Mouse (Mus musculus) ES-Bruce4 (cell line): Measurements from ENCODE around the gene Mgrn1. TPM values are rescaled to one million over a fixed set of nuclear protein-coding genes. Genes with fewer than 3 reads are reported as not detected.

ENCODE experiments used
- H3K27ac ChIP-seq: 2 replicates; pipeline ENCODE4 v1.5.1; 2012; ENCODE audit warnings: low read length, inconsistent platforms; ENCODE audit not compliant: insufficient read depth
- H3K27me3 ChIP-seq: 2 replicates; pipeline ENCODE4 v1.6.1; 2012; ENCODE audit warnings: mild to moderate bottlenecking, low read length, inconsistent platforms; ENCODE audit not compliant: control insufficient read depth, poor library complexity, insufficient read depth, severe bottlenecking
- H3K36me3 ChIP-seq: 2 replicates; pipeline ENCODE4 v1.6.1; 2012; ENCODE audit warnings: inconsistent platforms, mild to moderate bottlenecking, low read length, moderate library complexity; ENCODE audit not compliant: control insufficient read depth, poor library complexity, insufficient read depth, severe bottlenecking
- H3K4me1 ChIP-seq: one replicate; pipeline ENCODE4 v1.8.1; 2011; ENCODE audit warnings: low read length; ENCODE audit not compliant: control insufficient read depth, insufficient read depth
- H3K4me3 ChIP-seq: 2 replicates; pipeline ENCODE4 v1.5.1; 2011; ENCODE audit warnings: low read depth, mild to moderate bottlenecking, low read length
- H3K9ac ChIP-seq: 2 replicates; pipeline ENCODE4 v1.6.1; 2012; ENCODE audit warnings: low read depth, mild to moderate bottlenecking, inconsistent platforms; ENCODE audit not compliant: poor library complexity, severe bottlenecking
- H3K9me3 ChIP-seq: replicated peaks from 2 replicates; pipeline ENCODE4 v1.6.1; 2012; ENCODE audit warnings: mild to moderate bottlenecking, low read length, inconsistent platforms; ENCODE audit not compliant: control insufficient read depth, poor library complexity, insufficient read depth, severe bottlenecking
- CTCF ChIP-seq: IDR thresholded peaks from one replicate; pipeline ENCODE4 v1.8.1; 2011; ENCODE audit warnings: low read depth, low read length
- EP300 ChIP-seq: IDR thresholded peaks from 2 replicates; pipeline ENCODE4 v1.6.1; 2011; ENCODE audit warnings: low read depth, low read length; ENCODE audit not compliant: insufficient read depth
- POLR2A ChIP-seq: IDR thresholded peaks from one replicate; pipeline ENCODE4 v1.8.1; 2011; ENCODE audit warnings: low read length; ENCODE audit not compliant: insufficient read depth
- polyA plus RNA-seq: library from polyadenylated mRNA; stranded (reverse); fragments of >200 nt; gene quantifications from 2 replicates; pipeline ENCODE4 v1.2.4, GENCODE M21; 2011; ENCODE audit warnings: low read depth; ENCODE audit not compliant: missing spikeins, insufficient read depth, insufficient read length

Mgrn1 gene
- polyA plus RNA-seq, 1 experiment = 46.6 TPM

GRCm38 (mm10) chr16:4877701-4878100 is 8.3 kb upstream of the Mgrn1 start:
- no peaks in the 10 kb centered on the region for H3K27me3 ChIP-seq
- no peaks in the 10 kb centered on the region; the same call in 1 of the 2 replicates for H3K36me3 ChIP-seq
- no peaks in the 10 kb centered on the region for H3K9me3 ChIP-seq
- H3K9ac ChIP-seq = peak overlapping the region; percentile 80; the same call in 1 of the 2 replicates
- TF ChIP-seq CTCF (no peak), EP300 (no peak), POLR2A (no peak)
- H3K27ac ChIP-seq = peak overlapping the region; percentile 1; the same call in 1 of the 2 replicates
- H3K4me3 ChIP-seq = peak overlapping the region; percentile 74
- peaks cover 1% of the 10 kb centered on the region for H3K4me1 ChIP-seq

GRCm38 (mm10) chr16:4878192-4878885 is 7.7 kb upstream of the Mgrn1 start:
- TF ChIP-seq EP300 (peak; percentile 60; the same call in 1 of the 2 replicates), POLR2A (no peak), CTCF (no peak)
- Histone ChIP-seq H3K4me3 (peak overlapping the region; percentile 74), H3K27me3 (no peaks in the 10 kb centered on the region), H3K27ac (peak overlapping the region; percentile 10; the same call in 1 of the 2 replicates), H3K9me3 (no peaks in the 10 kb centered on the region), H3K36me3 (no peaks in the 10 kb centered on the region; the same call in 1 of the 2 replicates), H3K9ac (peak overlapping the region; percentile 80), H3K4me1 (peaks cover 1% of the 10 kb centered on the region)

- peak overlapping the region; percentile 74 for H3K4me3 ChIP-seq
- H3K9ac ChIP-seq = peak overlapping the region; percentile 80
- TF ChIP-seq POLR2A (no peak), EP300 (no peak), CTCF (no peak)
- no peaks in the 10 kb centered on the region for H3K27me3 ChIP-seq
- peak overlapping the region; percentile 71; the same call in 1 of the 2 replicates for H3K27ac ChIP-seq
- H3K4me1 ChIP-seq = peaks cover 1% of the 10 kb centered on the region
- H3K9me3 ChIP-seq = no peaks in the 10 kb centered on the region
- H3K36me3 ChIP-seq = no peaks in the 10 kb centered on the region; the same call in 1 of the 2 replicates
Measured at GRCm38 (mm10) chr16:4879101-4879707, 6.8 kb upstream of the Mgrn1 start.

- H3K4me3 ChIP-seq = peak overlapping the region; percentile 74
- H3K4me1 ChIP-seq = peaks cover 1% of the 10 kb centered on the region
- peak overlapping the region; percentile 80 for H3K9ac ChIP-seq
- H3K9me3 ChIP-seq = no peaks in the 10 kb centered on the region
- no peaks in the 10 kb centered on the region; the same call in 1 of the 2 replicates for H3K36me3 ChIP-seq
- H3K27me3 ChIP-seq = no peaks in the 10 kb centered on the region
- H3K27ac ChIP-seq = peak overlapping the region; percentile 94
- peak; percentile 13 for TF ChIP-seq CTCF
- TF ChIP-seq POLR2A = peak; percentile 86
- no peak; the same call in 1 of the 2 replicates for TF ChIP-seq EP300
Measured at GRCm38 (mm10) chr16:4879708-4880124, 6.3 kb upstream of the Mgrn1 start.

- Histone ChIP-seq H3K9ac (peak within 1 kb of the TSS; percentile 88), H3K9me3 (no peaks in the 10 kb centered on the region), H3K4me1 (peaks cover 1% of the 10 kb centered on the region), H3K36me3 (no peaks in the 10 kb centered on the region), H3K27me3 (no peaks in the 10 kb centered on the region), H3K27ac (peak within 1 kb of the TSS; percentile 94), H3K4me3 (peak within 1 kb of the TSS; percentile 91)
- peak; percentile 40 for TF ChIP-seq EP300
- peak; percentile 67 for TF ChIP-seq POLR2A
- no peak for TF ChIP-seq CTCF
Measured at GRCm38 (mm10) chr16:4880136-4880825, 5.8 kb upstream of the Mgrn1 start, which contains the start of gene Ubald1. Gene Ubald1 (minus strand): TSS chr16:4880315.
